Mouse (Mus musculus) fat pad, adult 2 months (tissue): Measurements from ENCODE around the gene Apmap.

ENCODE experiments used
- DNase-seq: peaks from one replicate; pipeline ENCODE4 v3.0.0-alpha.2; 2011; ENCODE audit warnings: low read depth, low spot score; ENCODE audit errors: extremely low read depth

The Apmap gene

GRCm38 (mm10) chr2:150608087-150608799, at the start of gene Apmap:
Gene Apmap (minus strand): TSS chr2:150608567.
- no peak for DNase-seq

- DNase-seq, result no peak
Observed at GRCm38 (mm10) chr2:150656975-150657768, 48.8 kb upstream of the Apmap start.

GRCm38 (mm10) chr2:150656112-150656511, 47.7 kb upstream of the Apmap start:
- DNase-seq, result no peak

GRCm38 (mm10) chr2:150655290-150655689, 46.9 kb upstream of the Apmap start:
- DNase-seq, result no peak

- DNase-seq, result no peak
Observed at GRCm38 (mm10) chr2:150654814-150655213, 46.4 kb upstream of the Apmap start.

- DNase-seq, result no peak
Observed at GRCm38 (mm10) chr2:150651366-150651765, 43.0 kb upstream of the Apmap start.

GRCm38 (mm10) chr2:150650511-150651074, 42.2 kb upstream of the Apmap start:
- no peak for DNase-seq

- no peak for DNase-seq
Observed at GRCm38 (mm10) chr2:150648300-150648895, 40.0 kb upstream of the Apmap start.

GRCm38 (mm10) chr2:150647681-150648299, 39.4 kb upstream of the Apmap start:
- no peak for DNase-seq

- DNase-seq, result no peak
Observed at GRCm38 (mm10) chr2:150646411-150647121, 38.2 kb upstream of the Apmap start.

- DNase-seq, result no peak
Observed at GRCm38 (mm10) chr2:150645225-150645624, 36.9 kb upstream of the Apmap start.

GRCm38 (mm10) chr2:150643726-150644415, 35.5 kb upstream of the Apmap start:
- DNase-seq, result no peak

GRCm38 (mm10) chr2:150643166-150643565, 34.8 kb upstream of the Apmap start:
- no peak for DNase-seq

- no peak for DNase-seq
Observed at GRCm38 (mm10) chr2:150638370-150638733, 30.0 kb upstream of the Apmap start.

GRCm38 (mm10) chr2:150637702-150638369, 29.5 kb upstream of the Apmap start:
- no peak for DNase-seq

GRCm38 (mm10) chr2:150635877-150636446, 27.6 kb upstream of the Apmap start:
- no peak for DNase-seq

GRCm38 (mm10) chr2:150629255-150629654, 20.9 kb upstream of the Apmap start:
- no peak for DNase-seq

- no peak for DNase-seq
Observed at GRCm38 (mm10) chr2:150627140-150627539, 18.8 kb upstream of the Apmap start.

- DNase-seq, result no peak
Observed at GRCm38 (mm10) chr2:150624926-150625325, 16.6 kb upstream of the Apmap start.
